Mouse (Mus musculus): ENCODE results near the gene Tnks2. TPM values are rescaled to one million over a fixed set of nuclear protein-coding genes. Genes with fewer than 3 reads are reported as not detected.

Tnks2 gene
- polyA plus RNA-seq, 1 experiment from 2014 or later, result 69.1 TPM

DNA sequence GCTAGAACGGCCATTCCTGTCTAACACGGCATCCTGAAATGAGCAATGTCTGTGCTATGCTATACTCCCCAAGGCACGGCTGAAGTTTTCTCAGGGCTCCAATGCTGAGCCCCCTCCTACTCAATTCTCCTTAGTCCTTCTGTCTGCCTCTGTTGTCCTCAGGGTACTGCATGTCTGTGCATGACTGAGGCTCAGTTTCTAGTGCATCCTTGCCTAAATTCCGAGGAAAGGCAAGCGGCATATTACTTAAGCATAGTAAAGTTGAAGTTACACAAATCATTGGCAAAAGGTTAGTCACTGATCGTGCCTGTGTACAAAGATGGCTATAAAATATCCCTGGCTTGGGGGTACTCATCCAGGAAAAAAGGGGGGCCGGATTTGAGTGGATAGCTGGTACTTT, 79.0 kb downstream of the Tnks2 start:
- 77% methylated on average over 7 of the region's 7 CpGs for WGBS
- H3K27me3 ChIP-seq (ENCODE audit: control insufficient read depth, insufficient read depth, low read length), result no peaks in the 10 kb centered on the region
- H3K9ac ChIP-seq (replicated peaks; ENCODE audit: low read depth, low read length), result no peak overlapping the region
- no peaks in the 10 kb centered on the region for H3K36me3 ChIP-seq (ENCODE audit: control insufficient read depth, insufficient read depth, low read length)
- ATAC-seq (ENCODE audit: insufficient number of reproducible peaks, insufficient read depth, low FRiP score, low read depth), result no peak
- H3K27ac ChIP-seq (ENCODE audit: low read length), result no peak overlapping the region
- no peaks in the 10 kb centered on the region for H3K9me3 ChIP-seq (ENCODE audit: control insufficient read depth, low read depth, low read length)
- peaks cover 3% of the 10 kb centered on the region; the same call in 1 of the 2 replicates for H3K4me1 ChIP-seq (ENCODE audit: control insufficient read depth, insufficient read depth, low read length)
- no peak overlapping the region for H3K4me2 ChIP-seq (replicated peaks; ENCODE audit: low read depth, low read length)
- H3K4me3 ChIP-seq (ENCODE audit: low read depth, low read length), result no peak overlapping the region

DNA sequence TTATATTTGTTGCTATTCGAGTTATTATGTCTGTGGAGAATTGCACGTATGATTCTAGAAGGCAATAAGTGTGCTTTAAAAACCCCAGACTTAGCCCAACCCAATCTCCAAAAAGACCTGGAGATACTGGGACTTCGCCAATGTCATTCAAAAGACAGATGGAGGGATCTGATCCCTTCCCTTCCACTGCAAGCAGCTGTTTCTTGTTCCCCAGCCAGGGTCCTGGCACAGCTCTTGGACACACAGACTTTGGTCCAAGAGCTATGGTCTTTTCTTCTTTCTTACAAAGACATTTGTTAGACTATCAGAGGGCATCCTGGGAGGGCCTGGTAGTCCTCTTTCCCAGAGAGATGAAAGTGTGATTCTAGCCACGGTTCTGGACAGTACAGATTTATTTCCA, 82.2 kb downstream of the Tnks2 start:
- Histone ChIP-seq H3K9ac (replicated peaks; ENCODE audit: low read depth, low read length) (no peak overlapping the region), H3K4me3 (ENCODE audit: low read depth, low read length) (no peak overlapping the region), H3K4me1 (ENCODE audit: control insufficient read depth, insufficient read depth, low read length) (peaks cover 3% of the 10 kb centered on the region; the same call in 1 of the 2 replicates), H3K27ac (ENCODE audit: low read length) (no peak overlapping the region), H3K9me3 (ENCODE audit: control insufficient read depth, low read depth, low read length) (no peaks in the 10 kb centered on the region), H3K4me2 (replicated peaks; ENCODE audit: low read depth, low read length) (no peak overlapping the region), H3K36me3 (ENCODE audit: control insufficient read depth, insufficient read depth, low read length) (no peaks in the 10 kb centered on the region), H3K27me3 (ENCODE audit: control insufficient read depth, insufficient read depth, low read length) (no peaks in the 10 kb centered on the region)
- ATAC-seq (ENCODE audit: insufficient number of reproducible peaks, insufficient read depth, low FRiP score, low read depth), result no peak
- WGBS, result 83% methylated on average over 4 of the region's 4 CpGs

DNA sequence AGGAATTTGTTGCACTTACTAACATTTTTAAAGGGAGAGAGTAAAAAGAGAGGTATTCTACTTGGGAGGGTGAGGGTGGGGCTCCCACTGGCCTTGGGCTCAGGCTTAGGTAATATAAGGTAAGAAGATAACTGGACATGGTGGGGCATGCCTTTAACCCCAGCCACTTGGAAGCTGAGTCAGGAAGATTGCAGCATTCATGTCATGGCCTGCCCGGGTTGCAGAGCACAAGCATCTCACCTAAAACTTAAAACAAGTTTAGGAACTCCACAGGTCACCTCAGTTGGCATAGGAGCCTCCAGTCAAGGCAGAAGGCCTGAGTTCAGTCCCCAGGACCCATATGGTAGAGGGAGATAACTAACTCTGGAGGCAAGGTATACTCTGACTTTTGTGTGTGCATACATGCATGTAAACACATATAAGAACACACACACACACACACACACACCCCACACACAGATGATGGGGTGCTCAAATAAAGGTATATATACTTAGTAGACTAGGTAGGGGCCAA, 82.9 kb downstream of the Tnks2 start:
- ATAC-seq (ENCODE audit: insufficient number of reproducible peaks, insufficient read depth, low FRiP score, low read depth), result no peak
- Histone ChIP-seq H3K9me3 (ENCODE audit: control insufficient read depth, low read depth, low read length) (no peaks in the 10 kb centered on the region), H3K4me2 (replicated peaks; ENCODE audit: low read depth, low read length) (no peak overlapping the region), H3K27ac (ENCODE audit: low read length) (no peak overlapping the region), H3K4me3 (ENCODE audit: low read depth, low read length) (no peak overlapping the region), H3K9ac (replicated peaks; ENCODE audit: low read depth, low read length) (no peak overlapping the region), H3K36me3 (ENCODE audit: control insufficient read depth, insufficient read depth, low read length) (no peaks in the 10 kb centered on the region), H3K4me1 (ENCODE audit: control insufficient read depth, insufficient read depth, low read length) (peaks cover 3% of the 10 kb centered on the region; the same call in 1 of the 2 replicates), H3K27me3 (ENCODE audit: control insufficient read depth, insufficient read depth, low read length) (no peaks in the 10 kb centered on the region)
- 76% methylated on average over 1 of the region's 1 CpGs for WGBS

DNA sequence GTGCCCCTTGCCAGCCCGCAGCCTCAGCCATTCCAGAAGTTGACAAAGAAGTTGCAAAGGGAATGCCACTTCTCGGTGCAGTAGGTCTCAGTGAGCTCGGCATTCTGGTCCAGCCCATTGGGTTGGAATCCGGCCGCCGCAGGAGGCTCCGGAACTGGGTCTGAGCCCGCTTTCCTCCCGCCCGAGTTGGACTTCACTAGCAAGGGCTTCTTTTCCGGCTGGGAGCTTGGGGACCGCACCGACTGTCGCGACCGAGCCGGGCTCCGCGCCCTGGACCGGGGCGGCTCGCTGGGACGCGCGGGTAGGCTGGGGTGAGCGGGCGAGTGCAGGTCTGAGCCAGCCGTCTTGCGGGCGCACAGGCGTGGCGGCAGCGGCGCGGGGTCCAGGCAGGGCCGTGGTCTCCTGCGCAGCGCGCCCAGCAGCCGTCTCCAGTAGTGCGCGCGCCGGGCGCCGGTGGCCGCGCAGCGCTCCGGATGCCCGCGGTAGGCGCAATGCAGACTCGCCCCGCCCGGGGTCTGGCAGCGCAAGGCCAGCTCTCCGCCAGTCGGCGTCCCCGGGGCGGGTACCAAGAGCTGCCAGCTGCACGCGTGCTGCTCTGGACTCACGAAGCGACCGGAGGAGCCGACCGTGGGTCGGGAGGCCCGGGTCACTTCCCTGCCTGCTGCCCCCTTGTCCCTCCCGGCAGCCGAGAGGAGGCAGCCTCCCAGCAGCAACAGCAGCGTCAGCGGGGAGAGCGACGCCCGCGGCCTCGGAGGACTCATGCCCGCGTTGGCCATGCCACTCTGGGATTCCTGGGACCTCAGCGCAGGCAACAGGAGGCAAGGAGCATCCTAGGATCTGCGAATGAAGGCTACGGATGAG, 84.6 kb downstream of the Tnks2 start:
- H3K9ac ChIP-seq (replicated peaks; ENCODE audit: low read depth, low read length), result peak overlapping the region; percentile 80
- WGBS, result under 1% methylated on average over 70 of the region's 85 CpGs
- ATAC-seq (ENCODE audit: insufficient number of reproducible peaks, insufficient read depth, low FRiP score, low read depth), result peak; percentile 91

DNA sequence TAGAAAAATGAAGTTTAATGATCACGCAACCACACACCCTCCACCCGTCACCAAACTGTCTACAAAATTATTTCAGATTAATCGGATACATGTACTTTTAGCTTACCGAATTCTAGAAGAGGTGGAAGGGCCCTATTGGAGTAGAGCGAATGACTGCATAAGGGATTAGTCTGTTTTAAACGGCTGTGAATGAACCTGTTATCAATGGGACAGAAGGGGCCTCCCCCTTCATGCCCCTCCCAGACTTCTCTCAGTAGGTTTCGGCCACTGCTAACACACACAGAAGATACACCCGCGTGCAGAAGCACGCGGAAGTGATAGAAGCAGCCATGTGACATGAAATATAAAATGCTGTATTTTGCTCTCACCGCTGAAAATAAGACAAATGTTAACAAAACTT, 85.4 kb downstream of the Tnks2 start, which contains the start of gene Fgfbp3:
Gene Fgfbp3 (minus strand): TSS at position 150 of the 400 bp plus-strand sequence.
- Histone ChIP-seq H3K4me3 (ENCODE audit: low read depth, low read length) (peak within 1 kb of the TSS; percentile 85), H3K9ac (replicated peaks; ENCODE audit: low read depth, low read length) (peak within 1 kb of the TSS; percentile 80), H3K36me3 (ENCODE audit: control insufficient read depth, insufficient read depth, low read length) (no peaks in the 10 kb centered on the region), H3K4me1 (ENCODE audit: control insufficient read depth, insufficient read depth, low read length) (peaks cover 3% of the 10 kb centered on the region; the same call in 1 of the 2 replicates), H3K9me3 (ENCODE audit: control insufficient read depth, low read depth, low read length) (no peaks in the 10 kb centered on the region), H3K27ac (ENCODE audit: low read length) (peak within 1 kb of the TSS; percentile 87), H3K4me2 (replicated peaks; ENCODE audit: low read depth, low read length) (peak within 1 kb of the TSS; percentile 90), H3K27me3 (ENCODE audit: control insufficient read depth, insufficient read depth, low read length) (no peaks in the 10 kb centered on the region)
- ATAC-seq (ENCODE audit: insufficient number of reproducible peaks, insufficient read depth, low FRiP score, low read depth), result no peak
- WGBS, result 10% methylated on average over 12 of the region's 12 CpGs

More for the DNA sequence above, 84.6 kb downstream of the Tnks2 start:
- Histone ChIP-seq H3K4me2 (replicated peaks; ENCODE audit: low read depth, low read length) (peak overlapping the region; percentile 90), H3K9me3 (ENCODE audit: control insufficient read depth, low read depth, low read length) (no peaks in the 10 kb centered on the region), H3K27ac (ENCODE audit: low read length) (peak overlapping the region; percentile 87), H3K27me3 (ENCODE audit: control insufficient read depth, insufficient read depth, low read length) (no peaks in the 10 kb centered on the region), H3K4me1 (ENCODE audit: control insufficient read depth, insufficient read depth, low read length) (peaks cover 3% of the 10 kb centered on the region; the same call in 1 of the 2 replicates), H3K36me3 (ENCODE audit: control insufficient read depth, insufficient read depth, low read length) (no peaks in the 10 kb centered on the region), H3K4me3 (ENCODE audit: low read depth, low read length) (peak overlapping the region; percentile 85)

DNA sequence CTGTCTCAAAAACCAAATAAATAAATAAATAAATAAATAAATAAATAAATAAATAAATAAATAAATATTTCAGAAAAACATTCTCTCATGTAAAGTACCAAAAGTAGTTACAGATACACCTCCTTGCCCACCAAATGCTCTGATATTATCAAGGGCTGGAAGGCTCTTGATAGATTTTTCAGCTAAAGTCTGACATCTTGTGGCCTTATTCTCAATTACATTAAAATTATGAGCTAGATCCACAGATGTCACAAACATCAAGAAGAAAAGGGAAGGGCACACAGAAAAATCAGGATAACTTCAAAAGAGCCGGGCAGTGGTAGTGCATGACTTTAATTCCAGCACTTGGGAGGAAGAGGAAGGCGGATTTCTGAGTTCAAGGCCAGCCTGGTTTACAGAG, 88.0 kb downstream of the Tnks2 start:
- 36% methylated on average over 2 of the region's 2 CpGs for WGBS
- Histone ChIP-seq H3K4me1 (ENCODE audit: control insufficient read depth, insufficient read depth, low read length) (peaks cover 4% of the 10 kb centered on the region; the same call in 1 of the 2 replicates), H3K36me3 (ENCODE audit: control insufficient read depth, insufficient read depth, low read length) (no peaks in the 10 kb centered on the region), H3K9me3 (ENCODE audit: control insufficient read depth, low read depth, low read length) (no peaks in the 10 kb centered on the region), H3K4me3 (ENCODE audit: low read depth, low read length) (no peak overlapping the region), H3K9ac (replicated peaks; ENCODE audit: low read depth, low read length) (no peak overlapping the region), H3K4me2 (replicated peaks; ENCODE audit: low read depth, low read length) (no peak overlapping the region), H3K27ac (ENCODE audit: low read length) (no peak overlapping the region), H3K27me3 (ENCODE audit: control insufficient read depth, insufficient read depth, low read length) (no peaks in the 10 kb centered on the region)
- ATAC-seq (ENCODE audit: insufficient number of reproducible peaks, insufficient read depth, low FRiP score, low read depth), result no peak

DNA sequence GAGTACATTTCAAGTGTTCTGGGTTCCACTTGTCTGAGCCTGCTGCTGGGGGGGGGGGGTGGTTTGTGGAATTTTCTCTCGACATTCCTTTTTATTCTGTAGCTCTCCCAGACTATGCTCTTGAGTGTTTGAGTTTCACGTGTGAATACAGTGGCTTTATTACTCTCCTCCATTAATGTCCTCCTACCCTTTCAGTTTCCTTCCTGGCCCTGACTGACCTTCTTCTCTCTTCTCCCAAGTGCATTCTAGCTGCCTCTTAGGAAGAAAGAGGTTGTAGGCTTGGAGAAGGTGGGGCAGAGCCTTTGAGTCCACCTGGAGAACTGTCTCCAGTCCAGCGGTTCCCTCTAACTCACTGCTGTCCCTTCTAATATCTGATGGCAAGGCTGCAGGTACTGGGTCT, 88.9 kb downstream of the Tnks2 start:
- Histone ChIP-seq H3K27me3 (ENCODE audit: control insufficient read depth, insufficient read depth, low read length) (no peaks in the 10 kb centered on the region), H3K4me2 (replicated peaks; ENCODE audit: low read depth, low read length) (no peak overlapping the region)
- WGBS, result 60% methylated on average over 3 of the region's 3 CpGs

DNA sequence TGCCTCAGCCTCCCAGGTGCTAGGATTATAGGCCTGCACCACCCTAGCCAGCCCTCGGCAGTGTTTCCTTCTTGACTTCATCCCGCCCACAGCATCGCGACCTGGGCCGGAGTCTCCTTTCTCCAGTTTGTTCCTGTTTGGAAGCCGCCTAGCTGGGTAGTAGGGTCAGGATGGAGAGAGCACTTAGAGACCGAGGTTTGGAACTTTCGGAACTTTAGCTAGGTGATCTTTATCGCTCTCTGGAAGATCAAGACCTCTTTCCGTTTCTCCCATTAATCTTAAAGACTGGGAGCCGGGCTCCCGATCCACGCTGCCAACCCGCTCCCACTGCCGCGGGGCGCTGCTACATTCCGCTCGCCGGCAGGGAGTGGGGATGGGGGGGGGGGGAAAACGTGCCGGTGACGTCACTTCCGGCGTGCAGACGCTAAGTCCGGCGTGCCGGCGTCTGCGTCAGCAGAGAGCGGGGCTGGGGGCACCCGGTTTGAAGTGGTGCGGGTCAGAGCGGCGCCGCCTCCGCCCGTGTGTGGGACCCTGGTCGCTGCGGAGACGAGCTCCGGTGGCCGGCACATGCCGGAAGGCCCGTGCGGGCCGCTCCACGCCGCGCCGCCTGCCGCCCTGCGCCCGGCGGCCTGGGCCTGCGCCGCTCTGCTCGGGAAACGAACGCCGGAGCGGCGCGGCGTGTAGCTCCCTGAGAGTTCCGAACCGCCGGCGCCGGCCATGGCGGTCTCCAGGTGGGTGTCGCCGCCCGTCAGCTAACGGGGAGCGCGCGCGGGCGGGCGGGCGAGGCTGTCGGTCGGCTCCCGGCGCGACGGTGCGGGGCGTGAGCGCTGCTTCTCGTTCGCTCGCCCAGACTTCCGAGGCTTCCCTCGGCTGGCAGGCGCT, 91.9 kb downstream of the Tnks2 start, which contains the start of gene Btaf1:
Gene Btaf1 (plus strand): TSS at position 409 of the 882 bp plus-strand sequence.
- Histone ChIP-seq H3K27ac (ENCODE audit: low read length) (peak within 1 kb of the TSS; percentile 93), H3K36me3 (ENCODE audit: control insufficient read depth, insufficient read depth, low read length) (no peaks in the 10 kb centered on the region), H3K4me3 (ENCODE audit: low read depth, low read length) (peak within 1 kb of the TSS; percentile 87), H3K9me3 (ENCODE audit: control insufficient read depth, low read depth, low read length) (no peaks in the 10 kb centered on the region), H3K4me1 (ENCODE audit: control insufficient read depth, insufficient read depth, low read length) (peaks cover 7% of the 10 kb centered on the region; the same call in 1 of the 2 replicates), H3K4me2 (replicated peaks; ENCODE audit: low read depth, low read length) (peak within 1 kb of the TSS; percentile 70), H3K27me3 (ENCODE audit: control insufficient read depth, insufficient read depth, low read length) (no peaks in the 10 kb centered on the region), H3K9ac (replicated peaks; ENCODE audit: low read depth, low read length) (peak within 1 kb of the TSS; percentile 88)
- ATAC-seq (ENCODE audit: insufficient number of reproducible peaks, insufficient read depth, low FRiP score, low read depth), result peak; percentile 95
- under 1% methylated on average over 98 of the region's 98 CpGs for WGBS

More for the DNA sequence above, 88.9 kb downstream of the Tnks2 start:
- no peaks in the 10 kb centered on the region for H3K36me3 ChIP-seq (ENCODE audit: control insufficient read depth, insufficient read depth, low read length)
- peaks cover 7% of the 10 kb centered on the region for H3K4me1 ChIP-seq (ENCODE audit: control insufficient read depth, insufficient read depth, low read length)
- no peak for ATAC-seq (ENCODE audit: insufficient number of reproducible peaks, insufficient read depth, low FRiP score, low read depth)
- H3K4me3 ChIP-seq (ENCODE audit: low read depth, low read length), result no peak overlapping the region
- H3K9ac ChIP-seq (replicated peaks; ENCODE audit: low read depth, low read length), result no peak overlapping the region
- H3K9me3 ChIP-seq (ENCODE audit: control insufficient read depth, low read depth, low read length), result no peaks in the 10 kb centered on the region
- H3K27ac ChIP-seq (ENCODE audit: low read length), result no peak overlapping the region

All from stomach, embryonic 14.5 days (tissue).